In genomic region chr17:35236390-35236746, GRCm38 (mm10) we compare ENCODE assay signal across 8 mouse cellular contexts. TPM values are rescaled to one million over a fixed set of nuclear protein-coding genes. Genes with fewer than 3 reads are reported as not detected.
DNase-seq lines count a peak whose midpoint lies in the region; ATAC-seq lines count a peak whose summit lies in the region.

No protein-coding gene starts in this region.

- intact Hi-C loops in gastrocnemius, postnatal 14 days (cut with DNase I; ENCODE audit: low total_unique reads), result no loop called here

- H3K36me3 ChIP-seq in megakaryocyte, embryonic 14.5 days (replicated peaks; ENCODE audit: low read length), result peaks cover 36% of the 10 kb centered on the region

- peak; percentile 64 for ATAC-seq in inflammation-experienced regulatory T-cells, adult 6 months

- H3K4me1 ChIP-seq in megakaryocyte, embryonic 14.5 days, result peaks cover 72% of the 10 kb centered on the region

- H3K4me3 ChIP-seq in megakaryocyte, embryonic 14.5 days (replicated peaks), result peak overlapping the region; percentile 99

- H3K9me3 ChIP-seq in megakaryocyte, embryonic 14.5 days, result no peaks in the 10 kb centered on the region

- no peaks in the 10 kb centered on the region for H3K27me3 ChIP-seq in megakaryocyte, embryonic 14.5 days (replicated peaks)

- peak; percentile 99 to 100 for DNase-seq in adrenal gland, adult 18-20 months (ENCODE audit: low spot score in 2 of 2)
- DNase-seq in embryo, embryonic 10.5 days (ENCODE audit: low spot score), result peak; percentile 96
- peak; percentile 95 for DNase-seq in gastrocnemius, postnatal 14 days
- peak; percentile 90 to 99 for DNase-seq in left cerebral cortex, adult 9 months (ENCODE audit: low spot score in 2 of 2)
- peak; percentile 99 to 100 for DNase-seq in right cerebral cortex, adult 2 months (ENCODE audit: low spot score in 2 of 2)
- DNase-seq in urinary bladder, postnatal 10 days (ENCODE audit: low spot score), result peak; percentile 97

RNA-seq across cellular contexts. Expression of gene Nfkbil1, which starts 0.8 kb away (rescaled TPM):
- total RNA-seq in adrenal gland, adult 18-20 months (2021), result 10 to 100 TPM; 12.4 to 15.3 TPM
- total RNA-seq in gastrocnemius, postnatal 14 days (2021), result 1 to 10 TPM; 7.6 to 7.9 TPM
- 1 to 10 TPM; 1.7 to 3.3 (median 1.9) TPM for polyA plus RNA-seq in inflammation-experienced regulatory T-cells, adult 6 months (2017; shearing (Covaris generic))
- 31.8 and 57.1 TPM in 2 replicates for polyA plus RNA-seq in megakaryocyte, embryonic 14.5 days (2012; ENCODE audit: insufficient read depth, low replicate concordance)

RNA-seq across cellular contexts. Expression of gene Atp6v1g2, which starts 2.9 kb away (rescaled TPM):
- total RNA-seq in adrenal gland, adult 18-20 months (2021), result 1 to 10 TPM; 4.7 to 5.3 TPM
- total RNA-seq in gastrocnemius, postnatal 14 days (2021), result 1 to 10 TPM; 2.3 to 2.7 TPM
- 1 to 10 TPM; 4.6 to 7.2 (median 5.9) TPM for polyA plus RNA-seq in inflammation-experienced regulatory T-cells, adult 6 months (2017; shearing (Covaris generic))
- polyA plus RNA-seq in megakaryocyte, embryonic 14.5 days (2012; ENCODE audit: insufficient read depth, low replicate concordance), result 0.86 TPM in 1 of 2 replicates, not detected in the other

RNA-seq across cellular contexts. Expression of gene Ddx39b, which starts 5.2 kb away (rescaled TPM):
- total RNA-seq in adrenal gland, adult 18-20 months (2021), result 100 to 1,000 TPM; 195 to 213 TPM
- 100 to 1,000 TPM in 1 of 2 experiments, 10 to 100 TPM in 1; 85.3 to 103 TPM for total RNA-seq in gastrocnemius, postnatal 14 days (2021)
- 100 to 1,000 TPM; 194 to 276 (median 261) TPM for polyA plus RNA-seq in inflammation-experienced regulatory T-cells, adult 6 months (2017; shearing (Covaris generic))
- 83.5 and 158 TPM in 2 replicates for polyA plus RNA-seq in megakaryocyte, embryonic 14.5 days (2012; ENCODE audit: insufficient read depth, low replicate concordance)

RNA-seq across cellular contexts. Expression of gene Gm16181, which starts 15.7 kb away (rescaled TPM):
- total RNA-seq in adrenal gland, adult 18-20 months (2021), result not detected
- not detected for total RNA-seq in gastrocnemius, postnatal 14 days (2021)
- polyA plus RNA-seq in inflammation-experienced regulatory T-cells, adult 6 months (2017; shearing (Covaris generic)), result under 1 TPM in 2 of 3 experiments, not detected in 1; 0.67 to 0.68 TPM
- polyA plus RNA-seq in megakaryocyte, embryonic 14.5 days (2012; ENCODE audit: insufficient read depth, low replicate concordance), result not detected in 2 replicates

RNA-seq across cellular contexts. Expression of gene H2-D1, which starts 26.2 kb away (rescaled TPM):
- 100 to 1,000 TPM; 219 to 653 TPM for total RNA-seq in adrenal gland, adult 18-20 months (2021)
- 10 to 100 TPM; 34.3 to 40.7 TPM for total RNA-seq in gastrocnemius, postnatal 14 days (2021)
- 1,000 to 10,000 TPM; 4,089 to 4,363 (median 4,119) TPM for polyA plus RNA-seq in inflammation-experienced regulatory T-cells, adult 6 months (2017; shearing (Covaris generic))
- polyA plus RNA-seq in megakaryocyte, embryonic 14.5 days (2012; ENCODE audit: insufficient read depth, low replicate concordance), result 170 and 362 TPM in 2 replicates

Comparison
In these comparisons a context has a peak if more than half of its experiments do, and no peak if none do; other contexts are left out.
1. Peak in every context shown above with its lines: DNase-seq, ATAC-seq and H3K4me3 ChIP-seq.